Mouse (Mus musculus): ENCODE results near the gene Zfp691. TPM values are rescaled to one million over a fixed set of nuclear protein-coding genes. Genes with fewer than 3 reads are reported as not detected.

The Zfp691 gene
- polyA plus RNA-seq, 1 experiment from 2014 or later = 11.0 TPM

DNA sequence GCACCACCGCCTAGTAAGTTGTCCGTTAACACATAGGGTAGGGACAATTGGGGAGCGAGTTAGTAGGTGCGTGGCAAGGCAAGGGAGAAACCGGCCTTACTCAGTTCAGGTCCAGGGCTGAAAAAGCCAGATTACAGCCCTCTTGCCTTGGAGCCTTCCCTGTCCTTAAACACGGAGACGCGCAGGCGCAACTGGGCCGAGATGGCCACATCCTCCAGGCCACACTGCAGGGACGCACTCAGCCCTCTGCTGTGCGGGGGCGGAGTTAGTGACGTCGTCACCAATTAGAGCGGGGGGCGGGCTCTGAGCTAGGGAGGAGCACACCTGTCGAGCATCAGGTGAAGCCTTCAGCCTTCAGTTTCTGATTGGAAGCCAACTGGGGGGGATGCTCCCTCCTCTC, 35.8 kb downstream of the Zfp691 start:
- no peaks in the 10 kb centered on the region for H3K4me1 ChIP-seq (ENCODE audit: control insufficient read depth, insufficient read depth, low read length)
- H3K27ac ChIP-seq (ENCODE audit: low read depth, low read length) = no peak overlapping the region
- no peaks in the 10 kb centered on the region for H3K9me3 ChIP-seq (ENCODE audit: control insufficient read depth, low read length)
- peak overlapping the region; percentile 33 for H3K4me2 ChIP-seq (replicated peaks; ENCODE audit: low read depth, low read length)
- no peaks in the 10 kb centered on the region for H3K27me3 ChIP-seq (ENCODE audit: control insufficient read depth, insufficient read depth, low read length)
- no peak overlapping the region; the same call in 1 of the 2 replicates for H3K9ac ChIP-seq (ENCODE audit: low read depth, low read length)
- peaks cover 39% of the 10 kb centered on the region for H3K36me3 ChIP-seq (ENCODE audit: control insufficient read depth, insufficient read depth, low read length)
- peak overlapping the region; percentile 9; the same call in 1 of the 2 replicates for H3K4me3 ChIP-seq (ENCODE audit: low read length)
- 12% methylated on average over 18 of the region's 18 CpGs for WGBS
- ATAC-seq (ENCODE audit: low FRiP score, low TSS enrichment) = peak; percentile 88

DNA sequence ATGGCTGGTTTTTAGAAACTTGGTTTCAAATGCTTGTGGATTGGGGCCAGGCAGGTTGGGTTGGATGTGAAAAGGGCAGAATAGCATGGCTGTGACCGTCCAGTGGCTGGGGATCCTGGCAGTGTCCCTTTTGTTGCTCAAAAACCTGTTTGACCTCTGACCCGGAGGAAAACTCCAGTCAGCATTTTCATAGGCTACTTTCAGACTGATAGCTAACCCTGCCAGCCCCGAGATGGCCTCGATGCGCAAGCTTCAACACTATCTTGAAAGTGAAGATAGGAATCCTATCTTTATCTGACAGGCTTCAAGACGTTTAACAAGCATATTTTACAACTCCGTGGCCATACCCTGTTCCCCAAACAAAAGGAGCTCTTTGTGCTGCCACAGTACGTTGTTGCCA, 36.7 kb downstream of the Zfp691 start:
- Histone ChIP-seq H3K4me2 (replicated peaks; ENCODE audit: low read depth, low read length) (no peak overlapping the region), H3K9me3 (ENCODE audit: control insufficient read depth, low read length) (no peaks in the 10 kb centered on the region), H3K36me3 (ENCODE audit: control insufficient read depth, insufficient read depth, low read length) (peaks cover 48% of the 10 kb centered on the region), H3K9ac (ENCODE audit: low read depth, low read length) (no peak overlapping the region), H3K27ac (ENCODE audit: low read depth, low read length) (no peak overlapping the region), H3K27me3 (ENCODE audit: control insufficient read depth, insufficient read depth, low read length) (no peaks in the 10 kb centered on the region), H3K4me1 (ENCODE audit: control insufficient read depth, insufficient read depth, low read length) (no peaks in the 10 kb centered on the region), H3K4me3 (ENCODE audit: low read length) (no peak overlapping the region)
- 76% methylated on average over 8 of the region's 8 CpGs for WGBS
- ATAC-seq (ENCODE audit: low FRiP score, low TSS enrichment) = no peak

DNA sequence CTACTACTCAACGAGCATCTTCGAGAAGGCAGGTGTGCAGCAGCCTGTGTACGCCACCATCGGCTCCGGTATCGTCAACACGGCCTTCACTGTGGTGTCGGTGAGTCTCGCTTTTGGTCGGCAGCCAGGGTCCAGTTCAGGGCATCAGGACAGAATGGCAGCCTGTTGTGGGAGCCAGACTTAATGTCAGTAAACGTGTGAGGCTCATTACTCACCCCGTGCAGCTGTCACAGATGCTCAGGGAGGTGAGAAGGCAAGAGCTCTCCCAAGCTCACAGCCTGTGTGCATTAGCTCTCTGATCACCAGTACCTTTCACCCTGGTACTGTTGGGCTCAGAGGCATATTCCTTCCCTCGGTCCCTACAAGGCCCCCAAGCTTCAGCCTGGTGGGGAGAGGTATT, 40.1 kb downstream of the Zfp691 start:
- Histone ChIP-seq H3K27me3 (ENCODE audit: control insufficient read depth, insufficient read depth, low read length) (no peaks in the 10 kb centered on the region), H3K36me3 (ENCODE audit: control insufficient read depth, insufficient read depth, low read length) (peaks cover 67% of the 10 kb centered on the region), H3K27ac (ENCODE audit: low read depth, low read length) (no peak overlapping the region), H3K9me3 (ENCODE audit: control insufficient read depth, low read length) (no peaks in the 10 kb centered on the region), H3K4me1 (ENCODE audit: control insufficient read depth, insufficient read depth, low read length) (no peaks in the 10 kb centered on the region), H3K4me2 (replicated peaks; ENCODE audit: low read depth, low read length) (no peak overlapping the region), H3K4me3 (ENCODE audit: low read length) (no peak overlapping the region), H3K9ac (ENCODE audit: low read depth, low read length) (no peak overlapping the region)
- ATAC-seq (ENCODE audit: low FRiP score, low TSS enrichment) = no peak
- WGBS = 92% methylated on average over 13 of the region's 13 CpGs

DNA sequence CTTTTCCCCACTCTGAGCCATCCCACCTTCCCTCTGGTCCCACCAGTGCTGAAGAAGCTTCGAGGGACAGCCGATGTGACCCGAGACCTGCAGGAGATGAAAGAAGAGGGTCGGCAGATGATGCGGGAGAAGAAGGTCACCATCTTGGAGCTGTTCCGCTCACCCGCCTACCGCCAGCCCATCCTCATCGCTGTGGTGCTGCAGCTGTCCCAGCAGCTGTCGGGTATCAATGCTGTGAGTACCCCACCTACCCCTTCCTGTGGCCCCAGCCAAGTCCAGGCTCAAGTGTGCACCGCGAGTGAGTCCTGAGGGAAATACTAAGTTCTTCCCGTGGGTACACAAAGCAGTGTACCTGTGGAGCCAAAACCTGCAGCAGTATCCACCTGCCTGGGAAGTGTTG, 40.7 kb downstream of the Zfp691 start:
- no peaks in the 10 kb centered on the region for H3K4me1 ChIP-seq (ENCODE audit: control insufficient read depth, insufficient read depth, low read length)
- no peaks in the 10 kb centered on the region for H3K9me3 ChIP-seq (ENCODE audit: control insufficient read depth, low read length)
- H3K36me3 ChIP-seq (ENCODE audit: control insufficient read depth, insufficient read depth, low read length) = peaks cover 72% of the 10 kb centered on the region
- no peak overlapping the region for H3K4me2 ChIP-seq (replicated peaks; ENCODE audit: low read depth, low read length)
- no peak overlapping the region for H3K4me3 ChIP-seq (ENCODE audit: low read length)
- no peak overlapping the region for H3K9ac ChIP-seq (ENCODE audit: low read depth, low read length)
- WGBS = 93% methylated on average over 13 of the region's 13 CpGs
- no peak for ATAC-seq (ENCODE audit: low FRiP score, low TSS enrichment)
- H3K27me3 ChIP-seq (ENCODE audit: control insufficient read depth, insufficient read depth, low read length) = no peaks in the 10 kb centered on the region
- H3K27ac ChIP-seq (ENCODE audit: low read depth, low read length) = no peak overlapping the region

DNA sequence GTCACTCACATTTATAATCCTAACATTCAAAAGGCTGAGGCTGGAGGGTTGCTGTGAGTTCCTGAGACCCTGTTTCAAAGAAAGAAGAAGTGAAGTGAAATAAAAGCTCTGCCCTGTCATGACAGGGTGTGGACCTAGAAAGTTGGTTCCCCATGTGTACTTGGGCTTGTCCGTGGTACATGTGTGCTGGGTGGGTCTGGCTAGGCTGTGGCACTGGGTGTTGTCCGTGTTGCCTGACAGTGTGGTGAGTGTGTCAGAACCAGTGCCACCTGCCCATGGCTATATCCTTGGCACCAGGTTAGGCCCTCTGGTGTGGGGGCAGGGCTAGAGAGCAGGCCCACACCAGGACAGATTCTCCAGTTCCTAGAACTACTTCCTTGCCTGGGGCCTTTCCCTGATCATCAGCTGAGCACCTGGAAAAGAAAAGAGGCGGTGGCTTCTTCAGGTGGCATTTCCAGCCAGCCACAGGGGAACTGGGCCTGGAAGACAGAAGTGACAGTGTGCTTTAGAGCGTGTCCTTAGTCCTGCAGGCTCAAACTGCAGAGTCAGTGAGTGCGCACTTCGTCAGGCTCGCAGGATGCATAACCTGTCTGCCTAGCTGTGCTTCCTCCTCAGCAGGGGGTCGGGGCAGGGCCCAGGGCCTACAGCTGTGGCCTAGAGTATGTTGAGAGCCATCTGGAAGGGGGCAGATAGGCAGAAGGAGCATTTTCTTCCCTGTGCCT, 42.6 kb downstream of the Zfp691 start:
- H3K27me3 ChIP-seq (ENCODE audit: control insufficient read depth, insufficient read depth, low read length) = no peaks in the 10 kb centered on the region
- no peak for ATAC-seq (ENCODE audit: low FRiP score, low TSS enrichment)
- H3K36me3 ChIP-seq (ENCODE audit: control insufficient read depth, insufficient read depth, low read length) = peaks cover 65% of the 10 kb centered on the region
- no peaks in the 10 kb centered on the region for H3K4me1 ChIP-seq (ENCODE audit: control insufficient read depth, insufficient read depth, low read length)
- 85% methylated on average over 8 of the region's 8 CpGs for WGBS
- no peak overlapping the region for H3K27ac ChIP-seq (ENCODE audit: low read depth, low read length)
- H3K9me3 ChIP-seq (ENCODE audit: control insufficient read depth, low read length) = no peaks in the 10 kb centered on the region
- no peak overlapping the region for H3K4me2 ChIP-seq (replicated peaks; ENCODE audit: low read depth, low read length)
- H3K9ac ChIP-seq (ENCODE audit: low read depth, low read length) = no peak overlapping the region
- no peak overlapping the region for H3K4me3 ChIP-seq (ENCODE audit: low read length)

DNA sequence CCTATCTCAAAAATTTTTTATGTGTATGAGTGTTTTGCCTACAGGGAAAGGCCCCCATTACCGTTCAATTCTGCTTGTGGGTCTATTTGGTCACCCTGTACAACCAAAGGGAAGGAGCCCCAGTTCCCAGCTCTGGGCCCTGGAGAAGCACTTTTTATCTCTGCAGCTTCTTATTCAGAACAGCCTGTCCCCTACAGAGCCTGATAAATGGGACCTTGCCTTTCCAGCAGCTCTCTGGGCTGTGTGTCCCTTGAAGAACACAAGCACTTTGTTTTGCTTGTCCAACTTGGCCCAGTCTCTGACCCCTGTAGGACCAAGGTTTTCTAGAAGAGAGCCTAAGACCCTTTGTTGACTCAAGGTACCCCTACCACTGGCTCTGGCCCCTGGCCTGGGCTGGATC, 44.9 kb downstream of the Zfp691 start:
- Histone ChIP-seq H3K9me3 (ENCODE audit: control insufficient read depth, low read length) (no peaks in the 10 kb centered on the region), H3K4me2 (replicated peaks; ENCODE audit: low read depth, low read length) (no peak overlapping the region), H3K4me1 (ENCODE audit: control insufficient read depth, insufficient read depth, low read length) (no peaks in the 10 kb centered on the region), H3K36me3 (ENCODE audit: control insufficient read depth, insufficient read depth, low read length) (peaks cover 55% of the 10 kb centered on the region), H3K4me3 (ENCODE audit: low read length) (no peak overlapping the region), H3K27me3 (ENCODE audit: control insufficient read depth, insufficient read depth, low read length) (no peaks in the 10 kb centered on the region), H3K9ac (ENCODE audit: low read depth, low read length) (no peak overlapping the region), H3K27ac (ENCODE audit: low read depth, low read length) (no peak overlapping the region)
- ATAC-seq (ENCODE audit: low FRiP score, low TSS enrichment) = no peak
- whole genome bisulfite sequencing = 100% methylated on average over 1 of the region's 1 CpGs

DNA sequence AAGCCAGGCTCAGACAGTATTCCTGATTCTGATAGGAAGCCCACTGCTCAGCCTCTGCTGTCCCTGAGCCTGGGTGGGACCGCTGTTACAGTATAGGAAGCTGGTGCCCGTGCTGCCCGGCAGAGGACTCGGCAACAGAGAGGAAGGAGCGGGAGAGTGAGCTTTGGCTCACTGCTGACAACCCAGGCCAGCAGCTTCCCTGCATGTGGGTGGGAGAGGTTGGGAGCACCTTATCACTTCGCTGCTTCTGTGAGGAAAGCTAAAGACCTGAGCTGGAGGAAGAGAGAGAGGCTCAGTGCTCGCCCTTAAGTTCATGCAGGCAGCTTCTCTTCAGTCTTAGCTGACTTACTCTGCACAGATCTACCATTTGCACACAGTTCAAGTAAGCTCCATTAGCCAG, 45.4 kb downstream of the Zfp691 start:
- no peak overlapping the region for H3K4me3 ChIP-seq (ENCODE audit: low read length)
- no peaks in the 10 kb centered on the region for H3K9me3 ChIP-seq (ENCODE audit: control insufficient read depth, low read length)
- no peak overlapping the region for H3K9ac ChIP-seq (ENCODE audit: low read depth, low read length)
- no peaks in the 10 kb centered on the region for H3K4me1 ChIP-seq (ENCODE audit: control insufficient read depth, insufficient read depth, low read length)
- no peak for ATAC-seq (ENCODE audit: low FRiP score, low TSS enrichment)
- H3K4me2 ChIP-seq (replicated peaks; ENCODE audit: low read depth, low read length) = no peak overlapping the region
- H3K27ac ChIP-seq (ENCODE audit: low read depth, low read length) = no peak overlapping the region
- 84% methylated on average over 7 of the region's 7 CpGs for WGBS
- H3K27me3 ChIP-seq (ENCODE audit: control insufficient read depth, insufficient read depth, low read length) = no peaks in the 10 kb centered on the region
- H3K36me3 ChIP-seq (ENCODE audit: control insufficient read depth, insufficient read depth, low read length) = peaks cover 53% of the 10 kb centered on the region

DNA sequence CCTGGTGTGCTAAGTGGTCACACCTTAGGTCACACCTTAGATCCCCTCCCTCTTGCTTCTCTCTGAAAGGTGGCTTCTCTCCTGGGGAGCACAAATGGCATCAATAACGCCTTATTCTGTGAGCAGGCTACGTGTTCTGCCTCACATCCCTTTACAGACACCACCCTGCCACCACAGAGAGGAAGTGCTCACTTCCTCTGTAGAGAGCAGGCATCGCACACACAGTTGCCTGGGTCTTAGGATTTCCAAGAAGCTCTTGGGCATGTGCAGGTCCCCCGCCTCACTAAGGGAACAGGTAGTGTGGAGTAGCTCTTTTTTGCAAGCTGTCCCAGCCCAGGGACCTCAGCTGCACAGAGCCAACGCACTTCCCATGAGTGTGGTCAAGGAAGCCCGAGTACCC, 46.8 kb downstream of the Zfp691 start:
- Histone ChIP-seq H3K27ac (ENCODE audit: low read depth, low read length) (no peak overlapping the region), H3K9ac (ENCODE audit: low read depth, low read length) (no peak overlapping the region), H3K4me1 (ENCODE audit: control insufficient read depth, insufficient read depth, low read length) (no peaks in the 10 kb centered on the region), H3K4me2 (replicated peaks; ENCODE audit: low read depth, low read length) (no peak overlapping the region), H3K27me3 (ENCODE audit: control insufficient read depth, insufficient read depth, low read length) (no peaks in the 10 kb centered on the region), H3K36me3 (ENCODE audit: control insufficient read depth, insufficient read depth, low read length) (peaks cover 48% of the 10 kb centered on the region), H3K4me3 (ENCODE audit: low read length) (no peak overlapping the region), H3K9me3 (ENCODE audit: control insufficient read depth, low read length) (no peaks in the 10 kb centered on the region)
- WGBS = 70% methylated on average over 6 of the region's 6 CpGs
- ATAC-seq (ENCODE audit: low FRiP score, low TSS enrichment) = no peak

DNA sequence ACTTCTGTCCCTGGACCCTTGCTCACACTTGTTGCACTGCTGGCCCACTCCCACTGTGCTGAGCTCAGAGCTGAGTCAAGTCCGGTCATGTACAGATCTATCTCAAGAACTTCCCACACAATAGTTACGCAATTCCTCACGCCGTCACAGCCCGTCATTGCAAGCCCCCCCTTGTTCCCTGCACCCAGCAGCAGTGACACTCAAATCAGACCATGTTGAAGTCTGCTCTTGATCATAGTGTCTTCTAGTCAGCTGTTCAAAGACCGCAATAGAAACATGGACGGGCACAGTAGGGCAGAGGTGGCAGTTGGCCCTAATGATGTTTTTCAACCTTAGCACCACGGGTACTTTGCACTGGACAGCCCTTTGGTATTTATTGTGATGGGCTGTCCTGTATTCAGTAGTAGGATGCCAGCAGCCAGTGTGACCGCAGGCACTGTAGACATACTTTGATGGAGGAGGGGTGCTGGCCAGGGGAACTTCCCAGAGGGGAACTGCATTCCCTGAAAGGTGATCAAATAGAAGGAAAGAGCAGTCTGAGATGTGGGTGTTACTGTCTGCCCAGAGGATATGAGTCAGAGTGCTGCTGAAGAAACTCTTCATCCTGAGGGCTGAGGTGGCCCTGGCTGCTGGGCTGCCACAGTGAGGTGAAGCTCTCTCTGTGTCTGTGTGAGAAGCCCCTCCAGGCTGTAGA, 48.3 kb downstream of the Zfp691 start:
- Histone ChIP-seq H3K4me1 (ENCODE audit: control insufficient read depth, insufficient read depth, low read length) (no peaks in the 10 kb centered on the region), H3K4me3 (ENCODE audit: low read length) (no peak overlapping the region), H3K9me3 (ENCODE audit: control insufficient read depth, low read length) (no peaks in the 10 kb centered on the region), H3K27me3 (ENCODE audit: control insufficient read depth, insufficient read depth, low read length) (no peaks in the 10 kb centered on the region), H3K4me2 (replicated peaks; ENCODE audit: low read depth, low read length) (no peak overlapping the region), H3K27ac (ENCODE audit: low read depth, low read length) (no peak overlapping the region), H3K36me3 (ENCODE audit: control insufficient read depth, insufficient read depth, low read length) (peaks cover 54% of the 10 kb centered on the region), H3K9ac (ENCODE audit: low read depth, low read length) (no peak overlapping the region)
- 85% methylated on average over 9 of the region's 9 CpGs for WGBS
- ATAC-seq (ENCODE audit: low FRiP score, low TSS enrichment) = no peak
